Mouse (Mus musculus): ENCODE results near the gene Erv3. TPM values are rescaled to one million over a fixed set of nuclear protein-coding genes. Genes with fewer than 3 reads are reported as not detected.
A peak's percentile ranks its signal among the peaks of the same experiment; 100 is the strongest.

The Erv3 gene
- polyA plus RNA-seq (2015; fragmentation: Nextera tagmentation; extraction: Ambion mirVana), result not detected in 2 replicates

DNA sequence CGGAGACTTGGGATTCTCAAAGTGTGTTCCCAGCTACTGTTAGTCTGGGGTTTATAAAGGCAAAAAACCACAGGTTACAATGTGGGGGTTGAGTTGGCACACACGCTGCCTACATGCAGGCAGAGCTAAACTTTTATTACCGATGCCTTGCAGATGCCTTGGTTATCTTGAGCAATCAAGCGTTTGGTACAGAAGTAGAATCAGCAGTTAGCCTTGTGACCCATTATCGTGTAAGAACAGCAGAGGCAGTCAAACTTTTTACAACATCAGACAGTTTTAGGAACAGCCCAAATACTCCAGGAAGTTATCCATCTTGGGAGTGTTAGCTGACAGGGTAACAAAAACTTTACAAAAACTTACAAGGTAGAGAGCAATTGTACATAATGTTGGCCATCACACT lies at the start of gene Erv3:
Erv3 (minus strand) TSS at position 27 of the 400 bp plus-strand sequence.
- H3K9ac ChIP-seq (ENCODE audit: low read length), result no peak within 1 kb of the TSS
- 81% methylated on average over 5 of the region's 5 CpGs for WGBS
- no peaks in the 10 kb centered on the region for H3K36me3 ChIP-seq (ENCODE audit: control insufficient read depth, insufficient read depth, low read length)
- no peaks in the 10 kb centered on the region for H3K4me1 ChIP-seq (replicated peaks; ENCODE audit: control insufficient read depth, insufficient read depth, low read length)
- no peaks in the 10 kb centered on the region for H3K27me3 ChIP-seq (ENCODE audit: control insufficient read depth, insufficient read depth, low read depth, low read length)
- no peak within 1 kb of the TSS for H3K4me2 ChIP-seq (ENCODE audit: low read depth, low read length)
- no peak within 1 kb of the TSS for H3K4me3 ChIP-seq (ENCODE audit: low read length)
- H3K9me3 ChIP-seq (ENCODE audit: control insufficient read depth, low read length), result no peaks in the 10 kb centered on the region
- no peak within 1 kb of the TSS for H3K27ac ChIP-seq (ENCODE audit: low read length)
- no peak for ATAC-seq (ENCODE audit: low read depth)

DNA sequence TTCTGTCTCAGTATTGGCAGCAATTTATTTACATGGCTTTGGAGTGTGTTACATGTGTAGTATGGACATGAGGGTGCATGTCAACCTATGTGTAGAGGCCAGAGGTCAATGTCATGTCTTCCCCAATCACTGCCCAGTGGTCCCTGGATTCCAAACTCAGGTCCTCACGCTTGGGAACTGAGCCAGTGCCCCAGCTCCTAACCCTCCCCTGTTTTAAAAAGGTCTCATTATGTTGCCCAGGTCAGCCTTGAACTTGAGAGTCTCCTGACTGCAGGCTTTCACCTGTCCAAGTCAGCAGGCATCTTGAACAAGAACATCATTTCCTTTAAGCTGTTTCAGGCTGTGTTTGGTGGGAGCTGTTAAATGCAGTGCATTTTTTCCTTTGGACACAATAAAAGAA lies 49.4 kb upstream of the Erv3 start:
- 86% methylated on average over 1 of the region's 1 CpGs for WGBS
- no peak overlapping the region for H3K4me3 ChIP-seq (ENCODE audit: low read length)
- H3K4me1 ChIP-seq (replicated peaks; ENCODE audit: control insufficient read depth, insufficient read depth, low read length), result peaks cover 10% of the 10 kb centered on the region
- H3K27me3 ChIP-seq (ENCODE audit: control insufficient read depth, insufficient read depth, low read depth, low read length), result no peaks in the 10 kb centered on the region
- H3K27ac ChIP-seq (ENCODE audit: low read length), result no peak overlapping the region
- no peak for ATAC-seq (ENCODE audit: low read depth)
- no peak overlapping the region for H3K4me2 ChIP-seq (ENCODE audit: low read depth, low read length)
- no peaks in the 10 kb centered on the region for H3K9me3 ChIP-seq (ENCODE audit: control insufficient read depth, low read length)
- no peak overlapping the region for H3K9ac ChIP-seq (ENCODE audit: low read length)
- H3K36me3 ChIP-seq (ENCODE audit: control insufficient read depth, insufficient read depth, low read length), result no peaks in the 10 kb centered on the region

DNA sequence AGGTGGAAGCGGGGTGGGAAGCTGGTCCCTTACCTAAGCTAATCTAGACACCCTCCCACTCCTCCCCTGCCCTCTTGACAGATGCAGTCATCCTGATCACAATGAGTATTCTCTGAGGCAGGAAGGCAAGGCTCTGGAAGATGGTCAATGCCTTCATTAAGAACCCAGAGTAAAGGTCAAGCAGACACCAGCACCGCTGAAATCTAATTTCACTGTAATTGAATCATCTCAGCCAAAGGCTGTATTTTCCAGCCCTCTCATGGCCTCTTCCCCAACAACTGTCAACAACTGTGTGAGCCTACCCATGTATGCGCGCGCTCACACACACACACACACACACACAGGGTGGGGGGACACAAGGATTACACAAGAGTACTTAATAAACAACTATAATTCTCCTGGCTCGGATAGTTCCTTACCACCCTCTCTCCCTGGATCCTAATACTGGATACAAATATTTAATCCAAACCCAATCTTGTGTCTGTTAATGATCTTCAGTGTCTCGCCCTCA lies 48.9 kb upstream of the Erv3 start:
- H3K27me3 ChIP-seq (ENCODE audit: control insufficient read depth, insufficient read depth, low read depth, low read length), result no peaks in the 10 kb centered on the region
- no peak overlapping the region for H3K9ac ChIP-seq (ENCODE audit: low read length)
- H3K4me1 ChIP-seq (replicated peaks; ENCODE audit: control insufficient read depth, insufficient read depth, low read length), result peaks cover 10% of the 10 kb centered on the region
- no peaks in the 10 kb centered on the region for H3K9me3 ChIP-seq (ENCODE audit: control insufficient read depth, low read length)
- no peak overlapping the region for H3K4me2 ChIP-seq (ENCODE audit: low read depth, low read length)
- H3K27ac ChIP-seq (ENCODE audit: low read length), result no peak overlapping the region
- WGBS, result 86% methylated on average over 7 of the region's 7 CpGs
- ATAC-seq (ENCODE audit: low read depth), result no peak
- no peaks in the 10 kb centered on the region for H3K36me3 ChIP-seq (ENCODE audit: control insufficient read depth, insufficient read depth, low read length)
- no peak overlapping the region for H3K4me3 ChIP-seq (ENCODE audit: low read length)

DNA sequence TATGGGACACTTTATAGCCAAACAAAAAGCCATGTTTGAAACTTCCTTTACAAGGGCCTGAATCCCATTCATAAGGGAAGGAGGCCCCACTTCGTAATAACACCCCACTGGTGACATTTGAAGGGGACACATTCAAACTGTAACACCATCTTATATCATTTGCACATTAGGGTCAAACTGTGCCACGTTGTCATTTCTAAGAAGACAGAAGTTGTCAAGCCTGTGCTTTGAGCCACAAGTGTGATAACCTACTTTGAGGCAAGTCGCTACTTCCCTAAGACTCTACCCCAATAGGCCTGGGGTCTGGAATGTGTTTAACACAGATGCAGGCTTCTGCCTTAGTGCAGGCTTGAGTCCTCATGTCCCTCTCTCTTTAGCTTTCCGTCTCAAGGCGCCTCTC lies 47.8 kb upstream of the Erv3 start:
- Histone ChIP-seq H3K36me3 (ENCODE audit: control insufficient read depth, insufficient read depth, low read length) (no peaks in the 10 kb centered on the region), H3K27me3 (ENCODE audit: control insufficient read depth, insufficient read depth, low read depth, low read length) (no peaks in the 10 kb centered on the region), H3K4me1 (replicated peaks; ENCODE audit: control insufficient read depth, insufficient read depth, low read length) (peaks cover 10% of the 10 kb centered on the region), H3K4me2 (ENCODE audit: low read depth, low read length) (no peak overlapping the region), H3K9me3 (ENCODE audit: control insufficient read depth, low read length) (no peaks in the 10 kb centered on the region), H3K9ac (ENCODE audit: low read length) (no peak overlapping the region), H3K27ac (ENCODE audit: low read length) (no peak overlapping the region), H3K4me3 (ENCODE audit: low read length) (no peak overlapping the region)
- no peak for ATAC-seq (ENCODE audit: low read depth)
- 68% methylated on average over 5 of the region's 5 CpGs for WGBS

DNA sequence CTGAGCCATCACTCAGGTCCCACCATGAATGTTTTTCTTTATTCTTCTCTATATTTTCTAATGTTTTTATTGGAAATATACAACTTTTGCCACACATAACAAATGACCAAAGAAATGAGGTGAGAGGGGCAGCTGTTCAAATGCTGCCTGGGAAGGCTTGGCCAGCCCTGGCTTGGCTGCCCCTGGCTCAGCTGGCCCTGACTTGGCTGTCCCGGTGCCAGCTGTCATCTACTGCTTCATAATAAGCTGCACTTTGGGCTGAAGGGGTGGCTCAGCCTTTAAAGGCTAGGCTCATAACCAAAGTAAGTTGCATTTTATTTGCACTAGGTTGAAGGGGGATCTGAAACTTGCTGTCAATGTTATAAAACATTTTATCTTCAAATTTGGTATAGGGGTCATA lies 47.3 kb upstream of the Erv3 start:
- Histone ChIP-seq H3K9ac (ENCODE audit: low read length) (no peak overlapping the region), H3K4me2 (ENCODE audit: low read depth, low read length) (no peak overlapping the region), H3K9me3 (ENCODE audit: control insufficient read depth, low read length) (no peaks in the 10 kb centered on the region), H3K27ac (ENCODE audit: low read length) (no peak overlapping the region), H3K4me1 (replicated peaks; ENCODE audit: control insufficient read depth, insufficient read depth, low read length) (peaks cover 10% of the 10 kb centered on the region), H3K4me3 (ENCODE audit: low read length) (no peak overlapping the region), H3K36me3 (ENCODE audit: control insufficient read depth, insufficient read depth, low read length) (no peaks in the 10 kb centered on the region), H3K27me3 (ENCODE audit: control insufficient read depth, insufficient read depth, low read depth, low read length) (no peaks in the 10 kb centered on the region)
- WGBS, result 58% methylated on average over 1 of the region's 1 CpGs
- ATAC-seq (ENCODE audit: low read depth), result no peak

DNA sequence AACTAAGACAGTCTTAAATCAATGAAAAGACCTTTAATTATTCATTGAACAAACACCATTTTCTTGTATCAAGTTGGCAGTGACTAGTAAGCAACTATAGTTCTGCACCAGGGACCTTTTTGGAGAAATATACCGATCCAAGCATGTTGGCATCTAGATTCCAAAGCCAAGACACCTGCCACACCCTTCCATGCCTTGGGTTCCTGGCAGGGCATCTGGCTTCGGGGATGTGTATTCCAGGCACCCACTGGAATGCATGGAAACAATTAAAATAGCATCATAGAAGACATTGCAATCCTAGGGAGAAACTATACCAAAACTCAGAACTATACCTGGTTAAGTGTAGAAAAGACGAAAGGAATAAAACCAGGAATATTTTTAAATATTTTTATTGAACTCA lies 46.7 kb upstream of the Erv3 start:
- Histone ChIP-seq H3K4me1 (replicated peaks; ENCODE audit: control insufficient read depth, insufficient read depth, low read length) (peaks cover 8% of the 10 kb centered on the region), H3K4me2 (ENCODE audit: low read depth, low read length) (no peak overlapping the region), H3K9me3 (ENCODE audit: control insufficient read depth, low read length) (no peaks in the 10 kb centered on the region), H3K27ac (ENCODE audit: low read length) (no peak overlapping the region), H3K27me3 (ENCODE audit: control insufficient read depth, insufficient read depth, low read depth, low read length) (no peaks in the 10 kb centered on the region), H3K4me3 (ENCODE audit: low read length) (no peak overlapping the region), H3K36me3 (ENCODE audit: control insufficient read depth, insufficient read depth, low read length) (no peaks in the 10 kb centered on the region), H3K9ac (ENCODE audit: low read length) (no peak overlapping the region)
- 81% methylated on average over 3 of the region's 3 CpGs for WGBS
- ATAC-seq (ENCODE audit: low read depth), result no peak

DNA sequence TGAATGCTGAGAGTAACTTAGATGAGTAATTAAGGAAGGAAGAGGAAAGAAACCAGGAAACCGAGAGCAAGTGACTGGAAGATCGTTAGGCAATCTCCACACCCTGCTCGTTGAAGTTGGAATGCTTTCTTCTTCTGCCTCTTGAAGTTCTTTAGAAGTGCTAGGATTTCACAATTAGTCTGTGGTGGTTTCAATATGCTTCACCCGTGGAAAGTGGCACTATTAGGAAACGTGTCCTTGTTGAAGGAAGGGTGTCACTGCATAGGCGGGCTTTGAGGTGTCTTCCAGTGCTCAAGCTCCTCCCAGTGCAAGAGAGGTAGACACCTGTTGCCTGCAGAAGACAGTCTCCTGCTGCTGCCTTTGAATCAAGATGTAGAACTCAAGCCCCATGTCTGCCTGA lies 46.2 kb upstream of the Erv3 start:
- Histone ChIP-seq H3K4me1 (replicated peaks; ENCODE audit: control insufficient read depth, insufficient read depth, low read length) (peaks cover 4% of the 10 kb centered on the region), H3K36me3 (ENCODE audit: control insufficient read depth, insufficient read depth, low read length) (no peaks in the 10 kb centered on the region), H3K27ac (ENCODE audit: low read length) (no peak overlapping the region), H3K9ac (ENCODE audit: low read length) (no peak overlapping the region), H3K9me3 (ENCODE audit: control insufficient read depth, low read length) (no peaks in the 10 kb centered on the region), H3K4me2 (ENCODE audit: low read depth, low read length) (no peak overlapping the region), H3K4me3 (ENCODE audit: low read length) (no peak overlapping the region), H3K27me3 (ENCODE audit: control insufficient read depth, insufficient read depth, low read depth, low read length) (no peaks in the 10 kb centered on the region)
- WGBS, result 41% methylated on average over 6 of the region's 6 CpGs
- ATAC-seq (ENCODE audit: low read depth), result no peak

DNA sequence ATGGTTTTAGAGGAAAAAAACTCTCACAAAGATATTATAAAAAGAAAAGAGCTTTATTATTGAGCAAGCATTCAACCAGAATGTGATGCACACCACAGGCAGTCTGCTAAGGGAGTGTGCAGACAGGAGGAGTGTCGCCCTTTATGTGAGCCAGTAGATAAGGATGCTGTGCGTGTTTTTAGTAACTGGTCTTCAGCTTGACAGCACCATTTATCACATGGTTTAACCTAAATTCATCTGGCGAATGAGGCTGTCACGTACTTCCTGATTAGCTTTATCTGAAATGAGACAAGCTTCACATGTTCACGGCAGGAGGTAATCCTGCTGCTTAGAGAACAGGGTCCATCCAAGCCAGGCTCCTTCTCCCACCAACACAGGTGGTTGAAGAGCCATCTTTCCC lies 45.5 kb upstream of the Erv3 start:
- WGBS, result 41% methylated on average over 5 of the region's 5 CpGs
- no peak for ATAC-seq (ENCODE audit: low read depth)
- H3K9me3 ChIP-seq (ENCODE audit: control insufficient read depth, low read length), result no peaks in the 10 kb centered on the region
- H3K27me3 ChIP-seq (ENCODE audit: control insufficient read depth, insufficient read depth, low read depth, low read length), result no peaks in the 10 kb centered on the region
- no peak overlapping the region for H3K27ac ChIP-seq (ENCODE audit: low read length)
- H3K4me2 ChIP-seq (ENCODE audit: low read depth, low read length), result no peak overlapping the region
- no peaks in the 10 kb centered on the region for H3K36me3 ChIP-seq (ENCODE audit: control insufficient read depth, insufficient read depth, low read length)
- H3K9ac ChIP-seq (ENCODE audit: low read length), result no peak overlapping the region
- H3K4me1 ChIP-seq (replicated peaks; ENCODE audit: control insufficient read depth, insufficient read depth, low read length), result no peaks in the 10 kb centered on the region; the same call in 1 of the 2 replicates
- no peak overlapping the region for H3K4me3 ChIP-seq (ENCODE audit: low read length)

DNA sequence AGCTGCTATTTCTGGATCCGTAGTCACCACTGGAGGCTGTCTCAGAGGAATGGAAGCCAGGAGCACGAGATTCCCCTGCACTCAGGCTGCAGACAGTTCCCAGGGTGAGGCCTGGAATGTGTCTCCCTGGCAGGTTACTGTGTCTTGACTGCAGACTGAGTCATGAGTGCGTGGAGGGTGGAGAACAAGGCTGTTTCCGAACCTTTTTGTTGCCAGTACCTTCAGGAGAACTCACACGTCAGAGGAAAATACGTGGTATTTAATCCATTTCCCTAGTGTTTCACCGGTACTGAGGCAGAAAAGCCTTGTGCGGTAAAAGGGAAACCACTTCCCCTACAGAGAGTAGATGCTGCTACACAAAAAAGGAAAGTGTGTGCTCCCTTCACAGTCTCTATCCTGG lies 43.3 kb upstream of the Erv3 start:
- H3K36me3 ChIP-seq (ENCODE audit: control insufficient read depth, insufficient read depth, low read length), result no peaks in the 10 kb centered on the region
- ATAC-seq (ENCODE audit: low read depth), result peak; percentile 47; the same call in 1 of the 2 replicates
- no peaks in the 10 kb centered on the region for H3K27me3 ChIP-seq (ENCODE audit: control insufficient read depth, insufficient read depth, low read depth, low read length)
- H3K9me3 ChIP-seq (ENCODE audit: control insufficient read depth, low read length), result no peaks in the 10 kb centered on the region
- H3K27ac ChIP-seq (ENCODE audit: low read length), result no peak overlapping the region
- WGBS, result 29% methylated on average over 8 of the region's 8 CpGs
- no peak overlapping the region for H3K9ac ChIP-seq (ENCODE audit: low read length)
- H3K4me3 ChIP-seq (ENCODE audit: low read length), result no peak overlapping the region
- H3K4me2 ChIP-seq (ENCODE audit: low read depth, low read length), result no peak overlapping the region
- no peaks in the 10 kb centered on the region; the same call in 1 of the 2 replicates for H3K4me1 ChIP-seq (replicated peaks; ENCODE audit: control insufficient read depth, insufficient read depth, low read length)

DNA sequence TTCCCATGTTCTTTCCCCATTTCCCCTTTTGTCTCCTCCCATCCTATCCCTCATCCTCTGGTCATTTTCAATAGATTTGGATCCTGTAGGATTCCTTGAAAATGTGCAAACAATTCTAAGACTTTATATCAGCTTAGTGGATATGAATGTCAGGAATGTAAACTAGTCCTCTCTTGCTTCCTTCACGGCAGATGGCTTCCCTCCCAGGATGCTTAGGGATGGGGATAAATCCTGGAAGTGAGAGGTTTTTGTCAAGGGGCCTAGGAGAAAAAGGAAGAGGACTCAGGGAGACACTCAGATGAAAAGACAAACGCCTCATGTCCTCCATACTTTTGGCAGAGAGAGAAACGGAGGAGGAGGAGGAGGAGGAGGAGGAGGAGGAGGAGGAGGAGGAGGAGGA lies 42.9 kb upstream of the Erv3 start:
- Histone ChIP-seq H3K27me3 (ENCODE audit: control insufficient read depth, insufficient read depth, low read depth, low read length) (no peaks in the 10 kb centered on the region), H3K4me1 (replicated peaks; ENCODE audit: control insufficient read depth, insufficient read depth, low read length) (no peaks in the 10 kb centered on the region; the same call in 1 of the 2 replicates), H3K4me3 (ENCODE audit: low read length) (no peak overlapping the region), H3K4me2 (ENCODE audit: low read depth, low read length) (no peak overlapping the region), H3K9ac (ENCODE audit: low read length) (no peak overlapping the region), H3K36me3 (ENCODE audit: control insufficient read depth, insufficient read depth, low read length) (no peaks in the 10 kb centered on the region), H3K27ac (ENCODE audit: low read length) (no peak overlapping the region), H3K9me3 (ENCODE audit: control insufficient read depth, low read length) (no peaks in the 10 kb centered on the region)
- 0 out of 2 replicates have a peak, but pooled peaks have one; percentile 29 for ATAC-seq (ENCODE audit: low read depth)
- WGBS, result 13% methylated on average over 1 of the region's 3 CpGs

All from lung, embryonic 16.5 days (tissue).